Mouse (Mus musculus) liver, adult 2 months (tissue): ENCODE data around the gene Lhx9.

ENCODE experiments used
- CTCF ChIP-seq: fragments of 200-500 bp; IDR thresholded peaks from 2 replicates; pipeline ENCODE4 v1.5.1; 2011; ENCODE audit warnings: low read depth, low read length, control low read depth
- POLR2A ChIP-seq: fragments of 200-500 bp; IDR thresholded peaks from 2 replicates; pipeline ENCODE4 v1.6.1; 2011; ENCODE audit warnings: low read length, control low read depth; ENCODE audit not compliant: insufficient read depth; ENCODE audit errors: extremely low read depth

DNA sequence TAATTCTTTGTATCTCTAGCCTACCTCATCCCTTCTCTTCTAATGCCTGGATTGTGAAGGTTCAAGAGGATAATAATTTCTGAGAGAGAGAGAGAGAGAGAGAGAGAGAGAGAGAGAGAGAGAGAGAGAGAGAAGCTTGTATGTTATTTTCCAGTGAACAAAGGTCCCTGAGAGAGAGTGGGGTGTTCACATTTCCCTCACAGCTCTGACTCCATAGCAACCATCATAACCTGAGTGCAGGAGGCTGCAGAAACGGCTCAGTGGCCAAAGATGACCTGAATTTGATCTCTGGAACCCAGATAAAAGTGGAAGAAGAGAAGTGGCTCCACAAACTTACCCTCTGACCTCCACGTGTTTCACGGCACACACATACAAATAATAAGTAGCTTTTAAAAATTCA lies 46.6 kb downstream of the Lhx9 start:
- TF ChIP-seq CTCF = no peak
- no peak for TF ChIP-seq POLR2A
